Mouse (Mus musculus): ENCODE measurements around the gene Cdc14a.

Cdc14a gene

GRCm38 (mm10) chr3:116325501-116325900 lies 98.3 kb downstream of the Cdc14a start:
- DNase-seq, result no peak

GRCm38 (mm10) chr3:116319696-116320095 lies 104.1 kb downstream of the Cdc14a start:
- DNase-seq, result no peak

- no peak for DNase-seq
Observed at GRCm38 (mm10) chr3:116311838-116312237, 112.0 kb downstream of the Cdc14a start.

- no peak for DNase-seq
Observed at GRCm38 (mm10) chr3:116311173-116311572, 112.7 kb downstream of the Cdc14a start.

GRCm38 (mm10) chr3:116310672-116311071 lies 113.2 kb downstream of the Cdc14a start:
- DNase-seq, result no peak

GRCm38 (mm10) chr3:116310033-116310432 lies 113.8 kb downstream of the Cdc14a start:
- DNase-seq, result no peak

GRCm38 (mm10) chr3:116304800-116305753 lies 118.8 kb downstream of the Cdc14a start:
- DNase-seq, result peak; percentile 17 to 23

- no peak for DNase-seq
Observed at GRCm38 (mm10) chr3:116302581-116302980, 121.3 kb downstream of the Cdc14a start.

- no peak for DNase-seq
Observed at GRCm38 (mm10) chr3:116301754-116302153, 122.1 kb downstream of the Cdc14a start.

GRCm38 (mm10) chr3:116298727-116299126 lies 125.1 kb downstream of the Cdc14a start:
- no peak for DNase-seq

- no peak for DNase-seq
Observed at GRCm38 (mm10) chr3:116298003-116298402, 125.8 kb downstream of the Cdc14a start.

GRCm38 (mm10) chr3:116297170-116297569 lies 126.7 kb downstream of the Cdc14a start:
- no peak for DNase-seq

- DNase-seq, result no peak
Observed at GRCm38 (mm10) chr3:116290041-116290815, 133.6 kb downstream of the Cdc14a start.

GRCm38 (mm10) chr3:116288833-116289232 lies 135.0 kb downstream of the Cdc14a start:
- no peak for DNase-seq

GRCm38 (mm10) chr3:116284735-116285134 lies 139.1 kb downstream of the Cdc14a start:
- DNase-seq, result no peak

- no peak for DNase-seq
Observed at GRCm38 (mm10) chr3:116283996-116284395, 139.8 kb downstream of the Cdc14a start.

GRCm38 (mm10) chr3:116281663-116282062 lies 142.2 kb downstream of the Cdc14a start:
- peak; percentile 16 to 25 for DNase-seq

GRCm38 (mm10) chr3:116277146-116277545 lies 146.7 kb downstream of the Cdc14a start:
- no peak for DNase-seq

GRCm38 (mm10) chr3:116271679-116272078 lies 152.2 kb downstream of the Cdc14a start:
- no peak for DNase-seq

GRCm38 (mm10) chr3:116267036-116267654 lies 156.7 kb downstream of the Cdc14a start:
- DNase-seq, result no peak

GRCm38 (mm10) chr3:116266360-116266759 lies 157.5 kb downstream of the Cdc14a start:
- no peak for DNase-seq

- no peak for DNase-seq
Observed at GRCm38 (mm10) chr3:116263977-116264376, 159.9 kb downstream of the Cdc14a start.

- DNase-seq, result peak; percentile 29 to 57
Observed at GRCm38 (mm10) chr3:116263061-116263460, 160.8 kb downstream of the Cdc14a start.

Data from cerebellum, postnatal 10 days (tissue).